In the genomic region with DNA sequence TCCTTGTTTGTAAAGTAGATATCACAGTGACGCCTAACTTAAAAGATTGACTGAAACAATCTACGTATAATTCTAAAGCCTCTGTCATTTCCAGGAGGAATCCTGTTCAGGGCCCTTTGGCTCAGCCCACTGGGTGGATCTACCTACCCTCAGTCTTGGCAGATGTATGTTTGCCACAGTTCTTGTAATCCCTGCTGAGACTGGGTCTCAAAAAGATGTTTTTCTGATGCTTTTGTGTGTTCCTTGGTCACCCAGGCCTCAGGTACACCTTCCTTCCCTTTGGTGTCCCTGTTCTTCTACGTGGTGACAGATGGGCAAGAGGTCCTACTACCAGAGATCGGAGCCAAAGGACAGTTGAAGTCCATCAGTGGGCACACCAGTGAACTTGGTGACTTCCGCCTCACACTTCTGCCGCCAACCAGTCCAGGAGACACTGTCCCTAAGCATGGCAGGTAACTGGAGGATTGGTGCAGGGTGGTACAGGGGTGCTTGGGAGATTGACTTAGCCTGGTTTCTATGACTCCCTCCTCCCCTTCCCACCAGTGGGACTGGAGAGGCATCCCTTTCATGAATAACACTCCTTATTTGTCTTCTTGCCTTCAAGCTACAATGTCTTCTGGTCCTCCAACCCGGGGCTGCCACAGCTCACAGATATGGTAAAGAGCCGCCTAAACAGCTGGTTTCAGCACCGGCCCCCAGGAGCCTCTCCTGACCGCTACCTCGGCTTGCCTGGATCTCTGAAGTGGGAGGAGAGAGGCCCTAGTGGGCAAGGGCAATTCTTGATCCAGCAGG, we compare ENCODE assay signal across 9 mouse cellular contexts. TPM values are rescaled to one million over a fixed set of nuclear protein-coding genes. Genes with fewer than 3 reads are reported as not detected.
DNase-seq lines count a peak whose midpoint lies in the region; ATAC-seq and TF ChIP-seq lines count a peak whose summit lies in the region.
"Had no signal": no experiment of that assay in that cellular context is flagged by ENCODE, and none has a peak within 500 bp of the region (broad histone marks: within the 10 kb centered on the region; RNA-seq: fewer than 3 reads in every experiment).

No protein-coding gene starts in this region.

- TF ChIP-seq POLR2A in kidney, adult 2 months (IDR thresholded peaks at IDR 0.05; ENCODE audit: low read depth, low read length): no peak

- H3K27ac ChIP-seq in kidney, adult 2 months (ENCODE audit: insufficient read depth, low read depth, low read length): no peak overlapping the region
- no peak overlapping the region for H3K27ac ChIP-seq in brown adipose tissue, adult 24 weeks (replicated peaks; ENCODE audit: low read depth, low read length)
- no peak overlapping the region for H3K27ac ChIP-seq in hindbrain, embryonic 14.5 days
- no peak overlapping the region for H3K27ac ChIP-seq in midbrain, embryonic 14.5 days (replicated peaks; ENCODE audit: low read depth, low read length)

- no peak for DNase-seq in kidney, adult 2 months
- DNase-seq in kidney, postnatal 25 days: no peak
- DNase-seq in hindbrain, embryonic 14.5 days (ENCODE audit: low spot score): no peak
- no peak for DNase-seq in midbrain, embryonic 14.5 days
- DNase-seq in thymus, postnatal 10 days (ENCODE audit: low spot score in 2 of 2): no peak
- no peak for DNase-seq in adrenal gland, postnatal 4 days (ENCODE audit: low spot score in 2 of 2)
- no peak for DNase-seq in right cerebral cortex, postnatal 14 days

- H3K36me3 ChIP-seq in kidney, adult 2 months (ENCODE audit: control insufficient read depth, insufficient read depth, low read length): no peaks in the 10 kb centered on the region
- H3K36me3 ChIP-seq in hindbrain, embryonic 14.5 days (replicated peaks; ENCODE audit: control insufficient read depth, insufficient read depth): peaks cover 32% of the 10 kb centered on the region
- peaks cover 33% of the 10 kb centered on the region for H3K36me3 ChIP-seq in midbrain, embryonic 14.5 days (ENCODE audit: control insufficient read depth, insufficient read depth, low read length)

- ATAC-seq in hindbrain, embryonic 14.5 days (ENCODE audit: low FRiP score): no peak
- ATAC-seq in midbrain, embryonic 14.5 days (ENCODE audit: low FRiP score, low TSS enrichment): no peak

- H3K9me3 ChIP-seq in hindbrain, embryonic 14.5 days (ENCODE audit: control insufficient read depth, low read length): no peaks in the 10 kb centered on the region
- no peaks in the 10 kb centered on the region for H3K9me3 ChIP-seq in midbrain, embryonic 14.5 days (ENCODE audit: control insufficient read depth, low read length)

- peaks cover 13% of the 10 kb centered on the region; the same call in 1 of the 2 replicates for H3K4me1 ChIP-seq in kidney, adult 2 months (ENCODE audit: control insufficient read depth, insufficient read depth, low read length)
- peaks cover 8% of the 10 kb centered on the region; the same call in 1 of the 2 replicates for H3K4me1 ChIP-seq in brown adipose tissue, adult 24 weeks (ENCODE audit: control insufficient read depth, insufficient read depth, insufficient read length, low read length)
- H3K4me1 ChIP-seq in hindbrain, embryonic 14.5 days (replicated peaks; ENCODE audit: control insufficient read depth, insufficient read depth, low read length): peaks cover 32% of the 10 kb centered on the region
- H3K4me1 ChIP-seq in midbrain, embryonic 14.5 days (ENCODE audit: control insufficient read depth, insufficient read depth, low read length): peaks cover 28% of the 10 kb centered on the region

- no peaks in the 10 kb centered on the region for H3K27me3 ChIP-seq in kidney, adult 2 months (replicated peaks; ENCODE audit: control insufficient read depth, insufficient read depth, low read length)
- no peaks in the 10 kb centered on the region for H3K27me3 ChIP-seq in hindbrain, embryonic 14.5 days (ENCODE audit: control insufficient read depth, insufficient read depth, low read length)
- H3K27me3 ChIP-seq in midbrain, embryonic 14.5 days (ENCODE audit: control insufficient read depth, insufficient read depth, low read length): no peaks in the 10 kb centered on the region
- H3K27me3 ChIP-seq: Patski had no signal

- H3K4me3 ChIP-seq in kidney, adult 2 months (ENCODE audit: insufficient read depth, low read depth, low read length): peak overlapping the region; percentile 97; the same call in 1 of the 2 replicates
- H3K4me3 ChIP-seq in brown adipose tissue, adult 24 weeks (ENCODE audit: insufficient read depth, low read depth, low read length): peak overlapping the region; percentile 89
- peak overlapping the region; percentile 75 for H3K4me3 ChIP-seq in hindbrain, embryonic 14.5 days (replicated peaks; ENCODE audit: low read length)
- H3K4me3 ChIP-seq in midbrain, embryonic 14.5 days (replicated peaks; ENCODE audit: low read depth, low read length): peak overlapping the region; percentile 83

- no peak for TF ChIP-seq CTCF in kidney, adult 2 months (conservative IDR thresholded peaks at IDR 0.05; ENCODE audit: insufficient read depth, insufficient read length, low read depth, low read length)

- H3K4me2 ChIP-seq in hindbrain, embryonic 14.5 days (replicated peaks): peak overlapping the region; percentile 86
- H3K4me2 ChIP-seq in midbrain, embryonic 14.5 days (ENCODE audit: low read length): peak overlapping the region; percentile 76

- 72% methylated on average over 11 of the region's 11 CpGs for WGBS in kidney, adult 2 months
- 83% methylated on average over 11 of the region's 11 CpGs for WGBS in hindbrain, embryonic 14.5 days
- WGBS in midbrain, embryonic 14.5 days: 80% methylated on average over 11 of the region's 11 CpGs

- H3K9ac ChIP-seq in hindbrain, embryonic 14.5 days: peak overlapping the region; percentile 85
- H3K9ac ChIP-seq in midbrain, embryonic 14.5 days (replicated peaks; ENCODE audit: low read length): peak overlapping the region; percentile 82

RNA-seq across cellular contexts. Expression of gene Mogs, which starts 1.3 kb away (rescaled TPM):
- 35.5 and 42.3 TPM in 2 replicates for polyA plus RNA-seq in kidney, adult 2 months (2012; rRNA removed)
- 6.0 and 6.2 TPM in 2 replicates for polyA plus RNA-seq in brown adipose tissue, adult 24 weeks (2012; ENCODE audit: insufficient read depth, insufficient read length, missing spikeins)
- 23.9 and 24.0 TPM in 2 replicates for polyA plus RNA-seq in hindbrain, embryonic 14.5 days (2014; fragmentation: Nextera tagmentation; extraction: Ambion mirVana)
- polyA plus RNA-seq in midbrain, embryonic 14.5 days (2014; fragmentation: Nextera tagmentation; extraction: Ambion mirVana): 22.4 and 22.6 TPM in 2 replicates
- total RNA-seq in adrenal gland, postnatal 4 days (2021): 10 to 100 TPM; 60.1 to 64.3 TPM

RNA-seq across cellular contexts. Expression of gene Wbp1, which starts 4.8 kb away (rescaled TPM):
- 203 and 259 TPM in 2 replicates for polyA plus RNA-seq in kidney, adult 2 months (2012; rRNA removed)
- 62.1 and 70.3 TPM in 2 replicates for polyA plus RNA-seq in brown adipose tissue, adult 24 weeks (2012; ENCODE audit: insufficient read depth, insufficient read length, missing spikeins)
- polyA plus RNA-seq in hindbrain, embryonic 14.5 days (2014; fragmentation: Nextera tagmentation; extraction: Ambion mirVana): 114 and 134 TPM in 2 replicates
- polyA plus RNA-seq in midbrain, embryonic 14.5 days (2014; fragmentation: Nextera tagmentation; extraction: Ambion mirVana): 155 and 157 TPM in 2 replicates
- 10 to 100 TPM; 84.5 to 86.4 TPM for total RNA-seq in adrenal gland, postnatal 4 days (2021)

RNA-seq across cellular contexts. Expression of gene Mrpl53, which starts 7.7 kb away (rescaled TPM):
- polyA plus RNA-seq in kidney, adult 2 months (2012; rRNA removed): 91.1 and 91.7 TPM in 2 replicates
- polyA plus RNA-seq in brown adipose tissue, adult 24 weeks (2012; ENCODE audit: insufficient read depth, insufficient read length, missing spikeins): 172 and 202 TPM in 2 replicates
- 110 and 129 TPM in 2 replicates for polyA plus RNA-seq in hindbrain, embryonic 14.5 days (2014; fragmentation: Nextera tagmentation; extraction: Ambion mirVana)
- 120 and 139 TPM in 2 replicates for polyA plus RNA-seq in midbrain, embryonic 14.5 days (2014; fragmentation: Nextera tagmentation; extraction: Ambion mirVana)
- total RNA-seq in adrenal gland, postnatal 4 days (2021): 10 to 100 TPM; 77.6 to 82.6 TPM

RNA-seq across cellular contexts. Expression of gene Ino80b, which starts 8.7 kb away (rescaled TPM):
- polyA plus RNA-seq in kidney, adult 2 months (2012; rRNA removed): 19.0 and 29.8 TPM in 2 replicates
- polyA plus RNA-seq in brown adipose tissue, adult 24 weeks (2012; ENCODE audit: insufficient read depth, insufficient read length, missing spikeins): 8.7 and 13.1 TPM in 2 replicates
- 15.4 and 15.8 TPM in 2 replicates for polyA plus RNA-seq in hindbrain, embryonic 14.5 days (2014; fragmentation: Nextera tagmentation; extraction: Ambion mirVana)
- 13.1 and 14.2 TPM in 2 replicates for polyA plus RNA-seq in midbrain, embryonic 14.5 days (2014; fragmentation: Nextera tagmentation; extraction: Ambion mirVana)
- total RNA-seq in adrenal gland, postnatal 4 days (2021): 10 to 100 TPM; 29.0 to 31.7 TPM

RNA-seq across cellular contexts. Expression of gene Gm42688, which starts 15.2 kb away (rescaled TPM):
- 4.3 and 4.4 TPM in 2 replicates for polyA plus RNA-seq in kidney, adult 2 months (2012; rRNA removed)
- polyA plus RNA-seq in brown adipose tissue, adult 24 weeks (2012; ENCODE audit: insufficient read depth, insufficient read length, missing spikeins): not detected in 2 replicates
- 4.9 and 5.3 TPM in 2 replicates for polyA plus RNA-seq in hindbrain, embryonic 14.5 days (2014; fragmentation: Nextera tagmentation; extraction: Ambion mirVana)
- 4.3 and 4.8 TPM in 2 replicates for polyA plus RNA-seq in midbrain, embryonic 14.5 days (2014; fragmentation: Nextera tagmentation; extraction: Ambion mirVana)
- 10 to 100 TPM; 10.6 to 11.4 TPM for total RNA-seq in adrenal gland, postnatal 4 days (2021)
